Mouse (Mus musculus): ENCODE measurements around the gene Abi1. TPM values are rescaled to one million over a fixed set of nuclear protein-coding genes. Genes with fewer than 3 reads are reported as not detected.
"Not testable (repeated sequence)": the region's sequence is repeated elsewhere in the genome, so short reads cannot be mapped to it uniquely, and the experiment has no call there.

The Abi1 gene
- polyA plus RNA-seq, 1 experiment = 28.0 TPM

DNA sequence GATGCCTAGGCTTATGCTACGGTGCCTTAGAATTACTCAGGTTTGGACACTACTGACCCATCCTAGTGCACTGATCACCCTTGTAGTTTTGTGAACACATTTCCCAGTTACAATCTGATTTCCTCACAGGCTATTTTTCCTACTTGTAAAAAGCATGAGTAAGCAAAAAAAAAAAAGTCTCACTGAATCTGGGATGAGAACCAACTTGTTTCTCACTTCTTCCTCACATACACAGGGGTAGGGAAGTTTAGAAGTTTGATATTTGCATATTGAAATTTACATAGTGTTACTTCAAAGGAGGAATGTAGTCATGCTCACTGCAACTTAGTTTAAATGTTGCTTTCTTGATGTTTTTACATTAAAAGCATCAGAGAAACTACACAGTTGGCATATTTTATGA, 106.5 kb downstream of the Abi1 start:
- Histone ChIP-seq H3K4me2 (ENCODE audit: low read depth) (no peak overlapping the region), H3K36me3 (ENCODE audit: control insufficient read depth, insufficient read depth) (peaks cover 43% of the 10 kb centered on the region), H3K27me3 (ENCODE audit: control insufficient read depth, insufficient read depth, insufficient read length) (no peaks in the 10 kb centered on the region), H3K4me3 (no peak overlapping the region), H3K79me2 (ENCODE audit: control insufficient read depth, insufficient read depth) (no peaks in the 10 kb centered on the region), H3ac (ENCODE audit: control insufficient read depth, insufficient read length) (no peak overlapping the region)
- TF ChIP-seq TCF3 (IDR thresholded peaks at IDR 0.05; ENCODE audit: insufficient read length, low read depth) (no peak), USF1 (IDR thresholded peaks at IDR 0.05; ENCODE audit: low read depth) (no peak), POLR2AphosphoS2 (IDR thresholded peaks at IDR 0.05; ENCODE audit: insufficient read length, low read depth) (no peak), MYOD1 (IDR thresholded peaks at IDR 0.05; ENCODE audit: control insufficient read depth in 1 of 3, insufficient read length in 2 of 3, low read depth in 2 of 3) (no peak), E2F4 (IDR thresholded peaks at IDR 0.05; ENCODE audit: insufficient read depth) (no peak), POLR2A (IDR thresholded peaks at IDR 0.05; ENCODE audit: insufficient read length, low read depth) (no peak), MYOG (IDR thresholded peaks at IDR 0.05; ENCODE audit: control insufficient read depth in 1 of 3, insufficient read depth in 1 of 3, insufficient read length in 2 of 3, low read depth in 2 of 3) (no peak), CEBPB (IDR thresholded peaks at IDR 0.05; ENCODE audit: insufficient read depth, poor library complexity, severe bottlenecking) (no peak)

DNA sequence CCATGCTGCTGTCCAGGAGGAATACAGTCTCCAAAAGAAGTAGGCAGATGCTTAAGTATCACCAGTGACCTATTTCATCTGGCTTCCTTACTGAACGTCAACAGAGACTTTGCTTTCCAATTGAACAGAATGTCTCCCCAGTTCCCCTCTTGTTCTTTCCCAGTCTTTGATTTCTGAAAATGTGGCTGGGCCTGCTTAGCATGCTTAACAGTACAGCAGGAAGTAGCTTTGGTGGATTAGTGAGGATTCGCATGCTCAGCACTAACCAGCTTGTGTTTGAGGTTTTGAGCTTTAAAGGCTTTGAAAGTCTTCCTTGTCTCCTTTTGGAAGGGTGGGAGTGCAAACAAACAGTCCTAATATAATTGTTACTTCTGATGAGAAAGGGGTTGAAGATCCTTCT, 111.8 kb downstream of the Abi1 start:
- Histone ChIP-seq H3K79me2 (ENCODE audit: control insufficient read depth, insufficient read depth) (no peaks in the 10 kb centered on the region), H3K36me3 (ENCODE audit: control insufficient read depth, insufficient read depth) (peaks cover 24% of the 10 kb centered on the region), H3K4me3 (no peak overlapping the region), H3ac (ENCODE audit: control insufficient read depth, insufficient read length) (no peak overlapping the region), H3K4me2 (ENCODE audit: low read depth) (no peak overlapping the region), H3K27me3 (ENCODE audit: control insufficient read depth, insufficient read depth, insufficient read length) (no peaks in the 10 kb centered on the region)
- TF ChIP-seq E2F4 (IDR thresholded peaks at IDR 0.05; ENCODE audit: insufficient read depth) (no peak), REST (IDR thresholded peaks at IDR 0.05; ENCODE audit: insufficient read depth, insufficient read length) (no peak), TCF12 (IDR thresholded peaks at IDR 0.05; ENCODE audit: insufficient read depth, poor library complexity, severe bottlenecking) (no peak), MAX (IDR thresholded peaks at IDR 0.05; ENCODE audit: low read depth) (no peak), MYOD1 (IDR thresholded peaks at IDR 0.05; ENCODE audit: control insufficient read depth in 1 of 3, insufficient read length in 2 of 3, low read depth in 2 of 3) (no peak), POLR2A (IDR thresholded peaks at IDR 0.05; ENCODE audit: insufficient read length, low read depth) (no peak), USF1 (IDR thresholded peaks at IDR 0.05; ENCODE audit: low read depth) (no peak)

DNA sequence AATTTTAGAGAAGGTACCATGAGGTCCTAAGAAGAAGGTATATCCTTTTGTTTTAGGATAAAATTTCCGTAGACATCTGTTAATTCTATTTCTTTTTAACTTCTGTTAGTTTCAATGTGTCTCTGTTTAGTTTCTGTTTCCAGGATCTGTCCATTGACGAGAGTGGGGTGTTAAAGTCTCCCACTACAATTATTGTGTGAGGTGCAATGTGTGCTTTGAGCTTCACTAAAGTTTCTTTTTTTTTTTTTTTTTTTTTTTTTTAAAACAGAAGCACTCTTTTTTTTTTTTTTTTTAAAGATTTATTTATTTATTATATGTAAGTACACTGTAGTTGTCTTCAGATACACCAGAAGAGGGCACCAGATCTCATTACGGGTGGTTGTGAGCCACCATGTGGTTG, 114.1 kb downstream of the Abi1 start:
- not testable (repeated sequence) for H3ac ChIP-seq (ENCODE audit: control insufficient read depth, insufficient read length); H3K27me3 ChIP-seq (ENCODE audit: control insufficient read depth, insufficient read depth, insufficient read length); H3K4me3 ChIP-seq; H3K79me2 ChIP-seq (ENCODE audit: control insufficient read depth, insufficient read depth); H3K4me2 ChIP-seq (ENCODE audit: low read depth)
- peaks cover 18% of the 10 kb centered on the region for H3K36me3 ChIP-seq (ENCODE audit: control insufficient read depth, insufficient read depth)

DNA sequence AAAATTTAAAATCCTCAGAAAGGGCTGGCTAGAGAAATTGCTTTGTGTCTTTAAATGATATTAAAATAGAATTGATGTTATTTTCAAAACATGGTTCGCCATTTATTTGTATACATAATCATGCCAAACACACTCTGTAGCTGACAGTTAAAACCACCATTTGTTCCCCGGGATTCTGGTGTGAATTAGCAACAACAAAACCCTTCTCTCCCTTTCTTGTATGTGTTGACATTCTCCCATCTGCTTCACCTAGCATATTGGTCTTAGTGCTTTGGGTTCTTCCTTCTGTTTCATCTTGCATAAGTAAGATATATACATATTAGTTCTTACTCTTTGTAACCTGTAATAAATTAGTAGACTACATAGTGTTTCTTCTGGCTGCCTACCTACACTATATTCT, 121.4 kb downstream of the Abi1 start:
- Histone ChIP-seq H3K36me3 (ENCODE audit: control insufficient read depth, insufficient read depth) (peaks cover 30% of the 10 kb centered on the region), H3K4me3 (no peak overlapping the region)

DNA sequence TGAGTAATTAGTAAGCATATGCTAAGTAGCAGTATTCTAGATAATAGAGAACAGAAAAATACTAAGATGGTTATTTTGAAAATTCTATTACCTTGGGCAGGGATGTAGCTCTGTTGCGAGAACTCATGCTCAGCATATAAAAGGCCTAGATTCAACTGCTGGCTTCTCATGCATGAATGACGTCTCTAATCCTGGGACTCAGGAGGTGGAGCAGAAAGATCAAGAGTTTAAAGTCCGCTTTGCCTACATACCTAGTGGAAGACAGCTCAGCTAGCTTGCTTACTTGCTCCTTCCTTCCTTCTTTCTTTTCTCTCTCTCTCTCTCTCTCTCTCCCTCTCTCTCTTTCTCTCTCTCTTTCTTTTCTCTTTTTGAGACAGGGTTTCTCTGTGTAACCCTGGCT, 125.6 kb downstream of the Abi1 start:
- Histone ChIP-seq H3K4me3 (no peak overlapping the region), H3K79me2 (ENCODE audit: control insufficient read depth, insufficient read depth) (no peaks in the 10 kb centered on the region), H3K27me3 (ENCODE audit: control insufficient read depth, insufficient read depth, insufficient read length) (no peaks in the 10 kb centered on the region), H3ac (ENCODE audit: control insufficient read depth, insufficient read length) (no peak overlapping the region), H3K4me2 (ENCODE audit: low read depth) (no peak overlapping the region), H3K36me3 (ENCODE audit: control insufficient read depth, insufficient read depth) (peaks cover 37% of the 10 kb centered on the region)
- TF ChIP-seq SRF (IDR thresholded peaks at IDR 0.05; ENCODE audit: control insufficient read depth, insufficient read length, low read depth) = no peak
- TF ChIP-seq POLR2AphosphoS2 (IDR thresholded peaks at IDR 0.05; ENCODE audit: insufficient read length, low read depth) = no peak
- no peak for TF ChIP-seq USF1 (IDR thresholded peaks at IDR 0.05; ENCODE audit: low read depth)
- TF ChIP-seq CEBPB (IDR thresholded peaks at IDR 0.05; ENCODE audit: insufficient read depth, poor library complexity, severe bottlenecking) = no peak

More for the DNA sequence above, 121.4 kb downstream of the Abi1 start:
- Histone ChIP-seq H3K79me2 (ENCODE audit: control insufficient read depth, insufficient read depth) (no peaks in the 10 kb centered on the region), H3ac (ENCODE audit: control insufficient read depth, insufficient read length) (no peak overlapping the region), H3K27me3 (ENCODE audit: control insufficient read depth, insufficient read depth, insufficient read length) (no peaks in the 10 kb centered on the region), H3K4me2 (ENCODE audit: low read depth) (no peak overlapping the region)
- TF ChIP-seq POLR2AphosphoS2 (IDR thresholded peaks at IDR 0.05; ENCODE audit: insufficient read length, low read depth) (no peak), MAX (IDR thresholded peaks at IDR 0.05; ENCODE audit: low read depth) (no peak), TCF3 (IDR thresholded peaks at IDR 0.05; ENCODE audit: insufficient read length, low read depth) (no peak), USF1 (IDR thresholded peaks at IDR 0.05; ENCODE audit: low read depth) (no peak), REST (IDR thresholded peaks at IDR 0.05; ENCODE audit: insufficient read depth, insufficient read length) (no peak), POLR2A (IDR thresholded peaks at IDR 0.05; ENCODE audit: insufficient read length, low read depth) (no peak), CEBPB (IDR thresholded peaks at IDR 0.05; ENCODE audit: insufficient read depth, poor library complexity, severe bottlenecking) (no peak), SRF (IDR thresholded peaks at IDR 0.05; ENCODE audit: control insufficient read depth, insufficient read length, low read depth) (no peak), MYOD1 (IDR thresholded peaks at IDR 0.05; ENCODE audit: control insufficient read depth in 1 of 3, insufficient read length in 2 of 3, low read depth in 2 of 3) (no peak), MYOG (IDR thresholded peaks at IDR 0.05; ENCODE audit: control insufficient read depth in 1 of 3, insufficient read depth in 1 of 3, insufficient read length in 2 of 3, low read depth in 2 of 3) (no peak), E2F4 (IDR thresholded peaks at IDR 0.05; ENCODE audit: insufficient read depth) (no peak), TCF12 (IDR thresholded peaks at IDR 0.05; ENCODE audit: insufficient read depth, poor library complexity, severe bottlenecking) (no peak)

DNA sequence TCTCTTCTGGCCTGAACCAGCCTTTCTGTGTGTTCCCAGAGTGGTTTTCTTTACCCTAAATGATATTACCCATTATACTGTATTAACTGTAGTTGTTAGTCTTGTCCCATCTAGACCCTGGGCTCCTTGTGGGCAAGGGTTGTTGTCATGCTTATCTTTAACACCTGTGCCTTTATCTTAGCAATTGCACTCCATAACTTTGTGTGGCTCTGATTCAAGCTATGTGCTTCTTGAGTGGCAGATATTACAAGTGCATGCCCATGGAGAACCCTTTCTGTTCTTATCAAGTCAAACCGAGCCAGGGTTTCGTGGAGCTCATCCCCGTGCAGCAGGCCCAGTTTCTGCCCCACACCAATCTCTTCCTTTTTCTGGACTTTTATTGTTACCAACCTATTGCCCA, 136.1 kb downstream of the Abi1 start:
- Histone ChIP-seq H3K79me2 (ENCODE audit: control insufficient read depth, insufficient read depth) (peaks cover 9% of the 10 kb centered on the region), H3K4me3 (no peak overlapping the region), H3K4me2 (ENCODE audit: low read depth) (no peak overlapping the region), H3K27me3 (ENCODE audit: control insufficient read depth, insufficient read depth, insufficient read length) (no peaks in the 10 kb centered on the region), H3K36me3 (ENCODE audit: control insufficient read depth, insufficient read depth) (peaks cover 60% of the 10 kb centered on the region), H3ac (ENCODE audit: control insufficient read depth, insufficient read length) (no peak overlapping the region)
- no peak for TF ChIP-seq USF1 (IDR thresholded peaks at IDR 0.05; ENCODE audit: low read depth)
- no peak for TF ChIP-seq POLR2AphosphoS2 (IDR thresholded peaks at IDR 0.05; ENCODE audit: insufficient read length, low read depth)
- TF ChIP-seq TCF12 (IDR thresholded peaks at IDR 0.05; ENCODE audit: insufficient read depth, poor library complexity, severe bottlenecking) = no peak
- TF ChIP-seq MAX (IDR thresholded peaks at IDR 0.05; ENCODE audit: low read depth) = no peak
- no peak for TF ChIP-seq POLR2A (IDR thresholded peaks at IDR 0.05; ENCODE audit: insufficient read length, low read depth)
- no peak for TF ChIP-seq MYOD1 (IDR thresholded peaks at IDR 0.05; ENCODE audit: control insufficient read depth in 1 of 3, insufficient read length in 2 of 3, low read depth in 2 of 3)
- no peak for TF ChIP-seq CEBPB (IDR thresholded peaks at IDR 0.05; ENCODE audit: insufficient read depth, poor library complexity, severe bottlenecking)
- TF ChIP-seq REST (IDR thresholded peaks at IDR 0.05; ENCODE audit: insufficient read depth, insufficient read length) = no peak
- no peak for TF ChIP-seq E2F4 (IDR thresholded peaks at IDR 0.05; ENCODE audit: insufficient read depth)
- no peak for TF ChIP-seq MYOG (IDR thresholded peaks at IDR 0.05; ENCODE audit: control insufficient read depth in 1 of 3, insufficient read depth in 1 of 3, insufficient read length in 2 of 3, low read depth in 2 of 3)
- TF ChIP-seq SRF (IDR thresholded peaks at IDR 0.05; ENCODE audit: control insufficient read depth, insufficient read length, low read depth) = no peak
- TF ChIP-seq TCF3 (IDR thresholded peaks at IDR 0.05; ENCODE audit: insufficient read length, low read depth) = no peak
